Mouse (Mus musculus) adrenal gland, postnatal 0 days (tissue): ENCODE results near the gene Klk11. TPM values are rescaled to one million over a fixed set of nuclear protein-coding genes. Genes with fewer than 3 reads are reported as not detected.

Experiments
- polyA plus RNA-seq: library from polyadenylated mRNA; unstranded; fragments of >200 nt; fragmentation: Nextera tagmentation; extraction: Ambion mirVana; gene quantifications from 2 replicates; pipeline ENCODE4 v1.2.1, GENCODE M21; 2015

The Klk11 gene
- 0.14 and 0.38 TPM in 2 replicates for polyA plus RNA-seq

DNA sequence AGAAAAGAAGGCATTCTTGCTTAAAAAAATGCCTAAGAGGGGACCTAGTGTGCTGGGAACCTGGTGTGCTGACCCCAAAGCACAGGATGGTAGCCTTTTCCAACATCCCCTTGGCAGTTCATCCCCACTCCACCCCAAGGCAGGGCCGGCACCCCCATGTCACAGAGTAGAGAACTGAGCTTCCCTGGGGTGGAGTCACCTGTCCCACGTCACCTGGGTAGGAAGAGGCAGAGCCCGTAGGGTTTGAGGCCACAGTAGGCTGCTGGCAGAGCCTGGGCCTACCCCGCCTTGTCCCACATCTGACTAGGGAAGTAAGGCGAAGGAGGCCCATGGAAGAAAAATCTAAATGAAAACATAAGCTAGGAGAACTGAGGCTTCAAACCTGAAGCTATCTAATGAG, at the start of gene Klk11:
Gene Klk11, plus strand, starts transcription at position 241 of the 400 bp plus-strand sequence.

DNA sequence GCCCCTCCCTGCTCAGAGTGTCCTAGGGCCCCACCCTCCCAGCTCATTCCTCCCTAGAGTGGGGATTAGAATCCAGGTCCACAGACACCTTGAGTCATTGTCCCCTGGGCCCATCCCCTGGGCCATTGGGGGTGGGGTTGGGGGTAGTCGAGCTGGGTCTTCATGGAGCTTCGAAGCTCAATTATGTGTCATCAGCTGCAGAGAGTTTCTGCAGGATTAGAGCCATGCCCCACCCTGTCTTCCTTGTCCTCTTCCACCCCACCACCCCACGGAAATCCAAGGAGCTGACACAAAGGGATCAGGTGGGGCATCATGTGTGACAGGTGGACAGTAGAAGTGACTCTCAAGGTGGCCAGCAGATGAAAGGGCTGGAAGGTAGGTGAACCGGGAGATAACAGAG, 5.8 kb upstream of the Klk11 start, which contains the start of gene Klk12:
Gene Klk12, plus strand, starts transcription at position 301 of the 400 bp plus-strand sequence.

DNA sequence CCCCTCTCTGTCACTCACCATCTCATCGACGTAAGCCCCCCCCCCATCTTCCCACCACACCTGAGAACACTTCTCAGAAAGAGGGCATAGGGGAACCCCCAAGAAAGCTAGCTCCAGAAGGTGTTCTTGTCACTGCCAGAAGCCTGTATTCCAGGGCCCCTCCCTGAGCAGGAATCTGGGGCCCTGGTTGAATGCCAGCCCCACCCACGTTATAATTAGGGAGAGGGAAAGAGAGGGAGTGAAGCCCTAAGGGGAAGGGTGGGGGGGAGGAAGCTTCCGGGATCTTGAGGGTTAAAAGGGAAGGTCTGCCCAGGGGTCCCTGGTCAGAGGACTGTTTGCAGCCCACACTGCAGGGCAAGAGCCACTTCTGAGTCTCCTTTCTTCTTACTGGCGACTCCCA, 6.3 kb downstream of the Klk11 start, which contains the start of gene Klk10:
Gene Klk10, plus strand, starts transcription at position 290 of the 400 bp plus-strand sequence.

DNA sequence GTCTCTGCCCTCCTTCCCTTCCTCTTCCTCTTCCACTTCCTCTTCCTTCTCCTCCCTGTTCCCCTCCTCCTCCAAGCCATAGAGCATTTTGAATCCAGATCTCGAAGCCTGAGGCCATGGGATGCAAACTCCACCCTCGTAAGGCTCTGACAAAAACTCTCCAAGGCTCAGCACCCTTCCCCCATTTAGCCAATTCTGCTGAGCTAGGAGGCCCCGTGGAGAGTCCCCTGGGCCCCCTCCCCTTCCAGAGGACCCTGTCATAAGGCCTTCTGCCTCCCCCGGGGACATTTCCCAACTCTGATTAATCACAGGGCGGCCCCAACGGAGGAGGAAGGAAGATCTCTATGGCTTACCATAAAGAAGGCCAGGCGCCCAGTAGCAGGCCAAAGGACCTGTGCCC, 17.2 kb downstream of the Klk11 start, which contains the start of gene Klk9:
Gene Klk9, plus strand, starts transcription at position 301 of the 400 bp plus-strand sequence.

DNA sequence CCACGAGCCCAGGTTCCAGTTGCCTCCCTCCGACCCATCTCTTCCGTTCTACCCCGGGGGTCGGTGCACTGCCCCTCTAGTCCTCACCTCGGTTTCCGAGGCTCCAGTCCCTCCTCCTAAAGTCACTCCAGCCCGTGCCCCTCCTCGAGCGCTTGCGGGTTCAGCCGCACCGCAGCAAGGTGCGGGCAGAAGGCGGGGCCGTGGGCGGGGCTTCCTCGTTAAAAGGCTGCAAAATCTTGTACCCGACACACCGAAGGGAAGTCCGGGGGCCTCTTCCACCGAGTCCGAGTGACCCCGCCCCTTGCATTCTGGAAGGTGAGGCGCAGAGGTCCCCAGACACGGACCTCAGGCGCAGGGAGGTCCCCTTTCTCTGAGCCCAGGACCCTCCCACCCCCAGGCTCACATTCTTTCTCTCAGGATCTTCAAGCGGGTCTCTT, 22.9 kb downstream of the Klk11 start, which contains the start of gene Klk8:
Gene Klk8, plus strand, starts transcription at position 245 of the 437 bp plus-strand sequence.

DNA sequence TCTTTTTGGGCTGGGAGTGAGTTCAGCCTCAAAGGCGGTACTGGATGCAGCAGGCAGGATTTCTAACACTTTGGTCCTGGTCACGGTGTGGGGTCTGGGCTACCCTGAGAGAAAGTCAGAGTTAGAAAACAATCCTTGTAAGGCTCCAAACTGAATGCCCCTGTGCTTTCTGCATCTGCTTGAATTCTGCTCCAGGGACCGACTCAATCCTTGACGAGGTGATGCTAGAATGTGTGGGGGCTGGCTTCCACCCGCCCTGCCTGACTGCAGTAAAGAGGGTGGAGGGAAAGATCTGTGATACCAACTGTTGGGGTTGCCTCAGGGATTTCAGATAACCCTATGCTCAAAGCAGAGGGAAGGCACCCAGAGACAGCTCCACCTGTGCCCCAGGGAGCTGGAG, 36.6 kb downstream of the Klk11 start, which contains the start of gene Klk7:
Gene Klk7, plus strand, starts transcription at position 301 of the 400 bp plus-strand sequence.

DNA sequence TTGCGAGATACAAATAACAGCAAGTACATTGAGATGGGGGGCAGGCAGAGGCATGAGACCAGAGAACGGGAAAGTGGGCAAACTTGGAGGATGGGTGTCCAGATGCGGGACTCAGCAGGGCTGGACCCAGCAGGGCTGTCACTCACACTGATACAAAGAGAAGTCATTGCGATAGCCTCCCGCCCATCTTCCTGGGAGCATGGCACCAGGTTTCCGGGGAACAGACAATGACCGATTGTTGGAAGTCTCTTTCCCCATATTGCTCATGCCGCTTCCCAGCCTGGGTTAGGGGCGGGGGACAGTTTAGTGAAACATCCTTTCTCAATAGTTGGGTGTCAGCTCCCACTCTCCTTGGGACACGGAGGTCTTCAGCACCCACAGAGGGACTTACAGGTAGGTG, 49.8 kb downstream of the Klk11 start, which contains the start of gene Klk6:
Gene Klk6, plus strand, starts transcription at position 301 of the 400 bp plus-strand sequence.

Other genes starting within 250 kb of the Klk11 start
- gene Cd33, start 230.2 kb upstream of the Klk11 start, polyA plus RNA-seq: 1.3 and 2.0 TPM in 2 replicates
- gene Zfp658, start 212.3 kb upstream of the Klk11 start, polyA plus RNA-seq: 1.6 and 2.8 TPM in 2 replicates
- gene Zfp719, start 195.0 kb upstream of the Klk11 start, polyA plus RNA-seq: 7.7 and 9.8 TPM in 2 replicates
- gene Zfp819, start 167.4 kb upstream of the Klk11 start, polyA plus RNA-seq: not detected in 2 replicates
- 0.28 TPM in 1 of 2 replicates, not detected in the other for gene Ceacam18, start 139.9 kb upstream of the Klk11 start, polyA plus RNA-seq
- gene Siglece, start 114.4 kb upstream of the Klk11 start, polyA plus RNA-seq: 1.3 and 1.4 TPM in 2 replicates
- gene Ctu1, start 102.6 kb upstream of the Klk11 start, polyA plus RNA-seq: 6.4 and 8.3 TPM in 2 replicates
- not detected in 2 replicates for gene Klk14, start 84.2 kb upstream of the Klk11 start, polyA plus RNA-seq
- gene Klk13, start 62.0 kb upstream of the Klk11 start, polyA plus RNA-seq: 0.23 TPM in 1 of 2 replicates, not detected in the other
- gene Klk12, start 5.7 kb upstream of the Klk11 start, polyA plus RNA-seq: not detected in 2 replicates
- 2.2 and 3.9 TPM in 2 replicates for gene Klk10, start 6.4 kb downstream of the Klk11 start, polyA plus RNA-seq
- gene Klk9, start 17.3 kb downstream of the Klk11 start, polyA plus RNA-seq: 0.19 TPM in 1 of 2 replicates, not detected in the other
- 7.3 and 16.9 TPM in 2 replicates for gene Klk8, start 23.0 kb downstream of the Klk11 start, polyA plus RNA-seq
- 0.17 TPM in 1 of 2 replicates, not detected in the other for gene Klk7, start 36.7 kb downstream of the Klk11 start, polyA plus RNA-seq
- gene Klk6, start 49.9 kb downstream of the Klk11 start, polyA plus RNA-seq: not detected in 2 replicates
- not detected in 2 replicates for gene Klk5, start 67.4 kb downstream of the Klk11 start, polyA plus RNA-seq
- not detected in 2 replicates for gene Klk4, start 106.6 kb downstream of the Klk11 start, polyA plus RNA-seq
- gene Klk15, start 159.1 kb downstream of the Klk11 start, polyA plus RNA-seq: not detected in 2 replicates
- gene Klk1b8, start 176.1 kb downstream of the Klk11 start, polyA plus RNA-seq: not detected in 2 replicates
- not detected in 2 replicates for gene Klk1b1, start 192.1 kb downstream of the Klk11 start, polyA plus RNA-seq
- not detected in 2 replicates for gene Klk1b9, start 201.5 kb downstream of the Klk11 start, polyA plus RNA-seq
- gene Klk1b11, start 221.3 kb downstream of the Klk11 start, polyA plus RNA-seq: not detected in 2 replicates
- not detected in 2 replicates for gene Klk1b26, start 237.6 kb downstream of the Klk11 start, polyA plus RNA-seq